Mouse (Mus musculus) limb, embryonic 15.5 days (tissue): ENCODE results near the gene Nceh1. TPM values are rescaled to one million over a fixed set of nuclear protein-coding genes. Genes with fewer than 3 reads are reported as not detected.

Experiments
- ATAC-seq: fragments of 200-750 bp; cut with Nextera tagmentation; 2 replicates; pipeline ENCODE4 v1.8.0; 2017; ENCODE audit warnings: low read depth, moderate TSS enrichment; ENCODE audit not compliant: insufficient number of reproducible peaks, low FRiP score, low TSS enrichment
- H3K27ac ChIP-seq: fragments of 300-500 bp; sonication (generic); 2 replicates; pipeline ENCODE4 v1.5.1; 2015; ENCODE audit warnings: moderate library complexity, mild to moderate bottlenecking, inconsistent platforms
- H3K27me3 ChIP-seq: fragments of 300-500 bp; sonication (generic); 2 replicates; pipeline ENCODE4 v1.6.1; 2015; ENCODE audit warnings: inconsistent platforms
- H3K36me3 ChIP-seq: fragments of 300-500 bp; sonication (generic); 2 replicates; pipeline ENCODE4 v1.6.1; 2015; ENCODE audit warnings: inconsistent platforms
- H3K4me1 ChIP-seq: fragments of 300-500 bp; sonication (generic); 2 replicates; pipeline ENCODE4 v1.6.1; 2015; ENCODE audit warnings: inconsistent platforms
- H3K4me2 ChIP-seq: fragments of 300-500 bp; sonication (generic); 2 replicates; pipeline ENCODE4 v1.6.1; 2015; ENCODE audit warnings: mild to moderate bottlenecking, inconsistent platforms
- H3K4me3 ChIP-seq: fragments of 300-500 bp; sonication (generic); 2 replicates; pipeline ENCODE4 v1.5.1; 2015; ENCODE audit warnings: mild to moderate bottlenecking, inconsistent platforms
- H3K9ac ChIP-seq: fragments of 300-500 bp; sonication (generic); 2 replicates; pipeline ENCODE4 v1.6.1; 2015; ENCODE audit warnings: inconsistent platforms
- H3K9me3 ChIP-seq: fragments of 300-500 bp; sonication (generic); 2 replicates; pipeline ENCODE4 v1.6.1; 2016; ENCODE audit warnings: inconsistent platforms
- WGBS: fragments of 180-500 bp; shearing (Covaris S2); methylation state at CpG from one replicate; pipeline ENCODE4 v1.1.7; 2015; 5-methylcytosine and 5-hydroxymethylcytosine counted together
- polyA plus RNA-seq: library from polyadenylated mRNA; unstranded; fragments of >200 nt; fragmentation: Nextera tagmentation; extraction: Ambion mirVana; gene quantifications from 2 replicates; pipeline ENCODE4 v1.2.1, GENCODE M21; 2015

The Nceh1 gene
- polyA plus RNA-seq, 1 experiment from 2014 or later, result 3.6 TPM

- Histone ChIP-seq H3K9me3 (no peaks in the 10 kb centered on the region), H3K4me3 (no peak overlapping the region), H3K4me1 (peaks cover 9% of the 10 kb centered on the region), H3K27me3 (no peaks in the 10 kb centered on the region), H3K36me3 (no peaks in the 10 kb centered on the region), H3K4me2 (no peak overlapping the region), H3K27ac (no peak overlapping the region), H3K9ac (no peak overlapping the region)
- no peak for ATAC-seq
- 73% methylated on average over 9 of the region's 9 CpGs for WGBS
Measured at GRCm38 (mm10) chr3:27320613-27321495, 138.1 kb downstream of the Nceh1 start.

DNA sequence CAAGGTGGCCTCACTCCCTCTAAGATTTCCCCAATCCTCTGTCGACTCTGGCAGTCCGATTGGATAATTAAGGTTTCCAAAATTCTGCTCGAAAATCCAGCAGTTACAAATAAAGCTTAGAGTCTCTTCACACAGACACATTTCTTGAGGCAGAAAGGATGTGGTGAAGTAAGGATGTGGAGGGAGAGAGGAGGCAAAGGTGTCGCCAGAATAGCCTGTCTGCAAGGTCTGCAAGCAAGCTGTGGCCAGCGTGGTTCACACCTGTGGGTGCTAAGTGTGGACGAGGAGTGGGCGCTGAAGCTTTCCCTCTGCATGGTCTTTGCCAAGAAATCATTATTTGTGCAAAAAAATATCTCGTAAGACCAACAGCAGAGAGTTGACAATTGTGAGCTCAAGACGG, 139.8 kb downstream of the Nceh1 start:
- Histone ChIP-seq H3K9me3 (no peaks in the 10 kb centered on the region), H3K27me3 (no peaks in the 10 kb centered on the region), H3K4me2 (no peak overlapping the region), H3K4me3 (no peak overlapping the region), H3K9ac (no peak overlapping the region), H3K4me1 (no peaks in the 10 kb centered on the region), H3K27ac (no peak overlapping the region), H3K36me3 (no peaks in the 10 kb centered on the region)
- no peak for ATAC-seq
- 77% methylated on average over 9 of the region's 9 CpGs for WGBS

- 28% methylated on average over 5 of the region's 5 CpGs for WGBS
- H3K27me3 ChIP-seq, result no peaks in the 10 kb centered on the region
- H3K4me2 ChIP-seq, result no peak overlapping the region
- no peak for ATAC-seq
- no peak overlapping the region for H3K27ac ChIP-seq
- H3K4me3 ChIP-seq, result no peak overlapping the region
- no peaks in the 10 kb centered on the region for H3K36me3 ChIP-seq
- no peaks in the 10 kb centered on the region for H3K4me1 ChIP-seq
- H3K9ac ChIP-seq, result no peak overlapping the region
- H3K9me3 ChIP-seq, result no peaks in the 10 kb centered on the region
Measured at GRCm38 (mm10) chr3:27323551-27323950, 140.8 kb downstream of the Nceh1 start.

DNA sequence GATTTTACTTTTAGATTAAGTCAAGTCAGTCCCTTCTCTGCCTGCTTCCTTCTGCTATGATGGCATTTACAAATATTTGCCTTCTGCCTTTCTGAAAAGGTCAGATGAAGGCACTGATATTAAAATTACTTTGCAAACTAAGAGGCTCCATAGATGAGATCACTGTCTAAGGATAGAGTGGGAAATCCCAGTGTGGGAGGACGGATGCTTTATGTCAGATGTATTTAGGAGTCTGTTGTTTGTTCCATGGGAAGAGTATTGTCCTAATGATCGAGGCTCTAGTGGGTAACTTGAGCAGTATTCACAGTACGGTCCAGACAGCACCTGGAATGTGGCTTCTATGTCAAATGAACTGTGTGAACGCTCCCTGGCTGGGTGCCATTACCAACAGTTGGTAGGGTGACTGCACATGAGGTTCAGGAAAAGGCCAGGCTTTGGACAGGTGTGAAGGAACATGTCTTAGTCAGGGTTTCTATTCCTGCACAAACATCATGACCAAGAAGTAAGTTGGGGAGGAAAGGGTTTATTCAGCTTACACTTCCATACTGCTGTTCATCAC, 143.9 kb downstream of the Nceh1 start:
- Histone ChIP-seq H3K4me1 (no peaks in the 10 kb centered on the region), H3K27me3 (no peaks in the 10 kb centered on the region), H3K36me3 (no peaks in the 10 kb centered on the region), H3K4me2 (no peak overlapping the region), H3K4me3 (no peak overlapping the region), H3K9ac (no peak overlapping the region), H3K27ac (no peak overlapping the region), H3K9me3 (no peaks in the 10 kb centered on the region)
- WGBS, result 61% methylated on average over 4 of the region's 4 CpGs
- ATAC-seq, result no peak

GRCm38 (mm10) chr3:27330706-27331105, 147.9 kb downstream of the Nceh1 start:
- ATAC-seq, result no peak
- no peaks in the 10 kb centered on the region for H3K36me3 ChIP-seq

More at GRCm38 (mm10) chr3:27330706-27331105, 147.9 kb downstream of the Nceh1 start:
- no peaks in the 10 kb centered on the region for H3K9me3 ChIP-seq
- H3K4me3 ChIP-seq, result no peak overlapping the region
- no peaks in the 10 kb centered on the region for H3K27me3 ChIP-seq
- H3K27ac ChIP-seq, result no peak overlapping the region
- no peaks in the 10 kb centered on the region for H3K4me1 ChIP-seq
- WGBS, result 87% methylated on average over 5 of the region's 5 CpGs
- no peak overlapping the region for H3K9ac ChIP-seq
- H3K4me2 ChIP-seq, result no peak overlapping the region

Other genes starting within 250 kb of the Nceh1 start
- gene Ect2, start 29.1 kb upstream of the Nceh1 start, polyA plus RNA-seq, result 33.9 and 34.8 TPM in 2 replicates
- 0.10 and 0.15 TPM in 2 replicates for gene Tnfsf10, start 134.1 kb downstream of the Nceh1 start, polyA plus RNA-seq
- not detected in 2 replicates for gene Ghsr, start 188.4 kb downstream of the Nceh1 start, polyA plus RNA-seq